Mouse (Mus musculus) megakaryocyte, embryonic 14.5 days (primary cell): ENCODE results near the gene Aldh1l1. TPM values are rescaled to one million over a fixed set of nuclear protein-coding genes. Genes with fewer than 3 reads are reported as not detected.

ENCODE experiments used
- H3K27me3 ChIP-seq: replicated peaks from 2 replicates; pipeline ENCODE3; 2012; ENCODE audit warnings: inconsistent platforms
- H3K36me3 ChIP-seq: replicated peaks from 2 replicates; pipeline ENCODE3; 2012; ENCODE audit warnings: low read length, inconsistent platforms, mixed read lengths
- H3K4me1 ChIP-seq: 2 replicates; pipeline ENCODE4 v1.6.1; 2012; ENCODE audit warnings: inconsistent platforms
- H3K4me3 ChIP-seq: replicated peaks from 2 replicates; pipeline ENCODE3; 2012; ENCODE audit warnings: moderate library complexity, mild to moderate bottlenecking, inconsistent platforms
- H3K9me3 ChIP-seq: 2 replicates; pipeline ENCODE4 v1.6.1; 2012; ENCODE audit warnings: inconsistent platforms
- FLI1 ChIP-seq: IDR thresholded peaks from 2 replicates; pipeline ENCODE4 v1.6.1; 2012; ENCODE audit warnings: low read length, inconsistent platforms, mixed read lengths
- GATA1 ChIP-seq: IDR thresholded peaks from 3 replicates; pipeline ENCODE4 v1.6.1; 2012; ENCODE audit warnings: mixed read lengths, low read length, inconsistent platforms, borderline replicate concordance
- polyA plus RNA-seq: library from polyadenylated mRNA; stranded (reverse); fragments of >175 nt; gene quantifications from 2 replicates; pipeline ENCODE4 v1.2.3, GENCODE M21; 2012; ENCODE audit warnings: low replicate concordance; ENCODE audit not compliant: insufficient read depth

The Aldh1l1 gene
- polyA plus RNA-seq, 1 experiment, result 7.4 TPM

- no peak overlapping the region for H3K4me3 ChIP-seq
- TF ChIP-seq FLI1, result no peak
- TF ChIP-seq GATA1, result no peak
- no peaks in the 10 kb centered on the region for H3K9me3 ChIP-seq
- no peaks in the 10 kb centered on the region for H3K36me3 ChIP-seq
- H3K27me3 ChIP-seq, result peaks cover 17% of the 10 kb centered on the region
- H3K4me1 ChIP-seq, result peaks cover 79% of the 10 kb centered on the region
Observed at GRCm38 (mm10) chr6:90499509-90499908, 13.3 kb downstream of the Aldh1l1 start.

- H3K27me3 ChIP-seq, result peaks cover 27% of the 10 kb centered on the region
- peaks cover 61% of the 10 kb centered on the region for H3K4me1 ChIP-seq
- H3K9me3 ChIP-seq, result peaks cover 11% of the 10 kb centered on the region
- TF ChIP-seq GATA1, result no peak
- no peak for TF ChIP-seq FLI1
- H3K4me3 ChIP-seq, result no peak overlapping the region
- H3K36me3 ChIP-seq, result no peaks in the 10 kb centered on the region
Observed at GRCm38 (mm10) chr6:90501222-90501940, 15.2 kb downstream of the Aldh1l1 start.

GRCm38 (mm10) chr6:90505906-90506305 lies 19.7 kb downstream of the Aldh1l1 start:
- TF ChIP-seq FLI1 (no peak), GATA1 (no peak)
- peaks cover 11% of the 10 kb centered on the region for H3K9me3 ChIP-seq
- H3K4me3 ChIP-seq, result no peak overlapping the region
- H3K27me3 ChIP-seq, result peaks cover 51% of the 10 kb centered on the region
- H3K36me3 ChIP-seq, result no peaks in the 10 kb centered on the region
- H3K4me1 ChIP-seq, result peaks cover 44% of the 10 kb centered on the region

- peaks cover 11% of the 10 kb centered on the region for H3K9me3 ChIP-seq
- H3K4me1 ChIP-seq, result peaks cover 35% of the 10 kb centered on the region
- TF ChIP-seq FLI1 (no peak), GATA1 (no peak)
- peaks cover 52% of the 10 kb centered on the region for H3K27me3 ChIP-seq
- no peak overlapping the region for H3K4me3 ChIP-seq
- no peaks in the 10 kb centered on the region for H3K36me3 ChIP-seq
Observed at GRCm38 (mm10) chr6:90506673-90507311, 20.6 kb downstream of the Aldh1l1 start.

- TF ChIP-seq GATA1 (no peak), FLI1 (no peak)
- Histone ChIP-seq H3K27me3 (peaks cover 50% of the 10 kb centered on the region), H3K4me1 (peaks cover 30% of the 10 kb centered on the region), H3K9me3 (peaks cover 11% of the 10 kb centered on the region), H3K36me3 (no peaks in the 10 kb centered on the region), H3K4me3 (no peak overlapping the region)
Observed at GRCm38 (mm10) chr6:90507443-90507842, 21.2 kb downstream of the Aldh1l1 start.

GRCm38 (mm10) chr6:90508197-90508624 lies 22.0 kb downstream of the Aldh1l1 start:
- Histone ChIP-seq H3K27me3 (peaks cover 52% of the 10 kb centered on the region), H3K4me3 (no peak overlapping the region), H3K4me1 (peaks cover 32% of the 10 kb centered on the region), H3K9me3 (peaks cover 11% of the 10 kb centered on the region), H3K36me3 (no peaks in the 10 kb centered on the region)
- no peak for TF ChIP-seq GATA1
- TF ChIP-seq FLI1, result no peak

- TF ChIP-seq GATA1 (no peak), FLI1 (no peak)
- H3K4me3 ChIP-seq, result no peak overlapping the region
- peaks cover 52% of the 10 kb centered on the region for H3K27me3 ChIP-seq
- H3K4me1 ChIP-seq, result peaks cover 31% of the 10 kb centered on the region
- H3K9me3 ChIP-seq, result peaks cover 11% of the 10 kb centered on the region
- H3K36me3 ChIP-seq, result no peaks in the 10 kb centered on the region
Observed at GRCm38 (mm10) chr6:90509085-90509484, 22.9 kb downstream of the Aldh1l1 start.

GRCm38 (mm10) chr6:90512416-90512815 lies 26.2 kb downstream of the Aldh1l1 start:
- H3K4me3 ChIP-seq, result no peak overlapping the region
- H3K36me3 ChIP-seq, result no peaks in the 10 kb centered on the region
- peaks cover 48% of the 10 kb centered on the region for H3K27me3 ChIP-seq

GRCm38 (mm10) chr6:90513074-90513856 lies 27.0 kb downstream of the Aldh1l1 start:
- H3K36me3 ChIP-seq, result no peaks in the 10 kb centered on the region
- no peak for TF ChIP-seq FLI1
- no peak for TF ChIP-seq GATA1
- H3K4me3 ChIP-seq, result no peak overlapping the region
- peaks cover 30% of the 10 kb centered on the region for H3K4me1 ChIP-seq
- no peaks in the 10 kb centered on the region for H3K9me3 ChIP-seq
- peaks cover 44% of the 10 kb centered on the region for H3K27me3 ChIP-seq

More at GRCm38 (mm10) chr6:90512416-90512815, 26.2 kb downstream of the Aldh1l1 start:
- peaks cover 32% of the 10 kb centered on the region for H3K4me1 ChIP-seq
- no peaks in the 10 kb centered on the region for H3K9me3 ChIP-seq
- TF ChIP-seq GATA1 (no peak), FLI1 (no peak)

- Histone ChIP-seq H3K4me1 (peaks cover 22% of the 10 kb centered on the region), H3K36me3 (no peaks in the 10 kb centered on the region), H3K9me3 (no peaks in the 10 kb centered on the region), H3K27me3 (peaks cover 37% of the 10 kb centered on the region), H3K4me3 (no peak overlapping the region)
- TF ChIP-seq FLI1, result no peak
- no peak for TF ChIP-seq GATA1
Observed at GRCm38 (mm10) chr6:90514369-90514768, 28.1 kb downstream of the Aldh1l1 start.
